Mouse (Mus musculus): ENCODE measurements around the gene P4ha1. TPM values are rescaled to one million over a fixed set of nuclear protein-coding genes. Genes with fewer than 3 reads are reported as not detected.
A peak's percentile ranks its signal among the peaks of the same experiment; 100 is the strongest.
"Not testable (repeated sequence)": the region's sequence is repeated elsewhere in the genome, so short reads cannot be mapped to it uniquely, and the experiment has no call there.

The P4ha1 gene
- 10 to 100 TPM; 39.2 to 41.0 TPM for total RNA-seq (2021)
- long read RNA-seq, experiment 1, full-length matches to known transcripts, result 46 of 52 reads
- long read RNA-seq, experiment 1, partial matches to known transcripts, result 3 of 52 reads
- long read RNA-seq, experiment 1, other reads (novel, unspliced or antisense), result 3 of 52 reads
- long read RNA-seq, experiment 2, full-length matches to known transcripts, result 39 of 48 reads
- long read RNA-seq, experiment 2, partial matches to known transcripts, result 2 of 48 reads
- long read RNA-seq, experiment 2, other reads (novel, unspliced or antisense), result 7 of 48 reads

GRCm38 (mm10) chr10:59323100-59323487 is at the start of gene P4ha1:
P4ha1 (plus strand) TSS chr10:59323296.
- peak; percentile 99 for DNase-seq (ENCODE audit: low spot score in 2 of 2)

- DNase-seq (ENCODE audit: low spot score in 2 of 2), result no peak
Observed at GRCm38 (mm10) chr10:59275745-59276144, 47.4 kb upstream of the P4ha1 start.

- no peak for DNase-seq (ENCODE audit: low spot score in 2 of 2)
Observed at GRCm38 (mm10) chr10:59277116-59277515, 46.0 kb upstream of the P4ha1 start.

GRCm38 (mm10) chr10:59277729-59278475 is 45.2 kb upstream of the P4ha1 start:
- DNase-seq (ENCODE audit: low spot score in 2 of 2), result no peak

GRCm38 (mm10) chr10:59283164-59283563 is 39.9 kb upstream of the P4ha1 start:
- no peak for DNase-seq (ENCODE audit: low spot score in 2 of 2)

GRCm38 (mm10) chr10:59283749-59284148 is 39.3 kb upstream of the P4ha1 start:
- DNase-seq (ENCODE audit: low spot score in 2 of 2), result no peak

- DNase-seq (ENCODE audit: low spot score in 2 of 2), result peak in 1 of 2 experiments; percentile 33
Observed at GRCm38 (mm10) chr10:59285530-59285929, 37.6 kb upstream of the P4ha1 start.

- no peak for DNase-seq (ENCODE audit: low spot score in 2 of 2)
Observed at GRCm38 (mm10) chr10:59287251-59287650, 35.8 kb upstream of the P4ha1 start.

- no peak for DNase-seq (ENCODE audit: low spot score in 2 of 2)
Observed at GRCm38 (mm10) chr10:59287662-59288061, 35.4 kb upstream of the P4ha1 start.

GRCm38 (mm10) chr10:59289062-59289461 is 34.0 kb upstream of the P4ha1 start:
- no peak for DNase-seq (ENCODE audit: low spot score in 2 of 2)

GRCm38 (mm10) chr10:59291536-59291935 is 31.6 kb upstream of the P4ha1 start:
- no peak for DNase-seq (ENCODE audit: low spot score in 2 of 2)

GRCm38 (mm10) chr10:59292079-59292478 is 31.0 kb upstream of the P4ha1 start:
- DNase-seq (ENCODE audit: low spot score in 2 of 2), result no peak

- peak in 1 of 2 experiments; percentile 73 for DNase-seq (ENCODE audit: low spot score in 2 of 2)
Observed at GRCm38 (mm10) chr10:59292558-59292957, 30.5 kb upstream of the P4ha1 start.

- DNase-seq (ENCODE audit: low spot score in 2 of 2), result peak in 1 of 2 experiments; percentile 61
Observed at GRCm38 (mm10) chr10:59295241-59295811, 27.8 kb upstream of the P4ha1 start.

- DNase-seq (ENCODE audit: low spot score in 2 of 2), result peak; percentile 63 to 82
Observed at GRCm38 (mm10) chr10:59296261-59296660, 26.8 kb upstream of the P4ha1 start.

GRCm38 (mm10) chr10:59302671-59303070 is 20.4 kb upstream of the P4ha1 start:
- not testable (repeated sequence) for DNase-seq (ENCODE audit: low spot score in 2 of 2)

- DNase-seq (ENCODE audit: low spot score in 2 of 2), result no peak
Observed at GRCm38 (mm10) chr10:59308993-59309715, 13.9 kb upstream of the P4ha1 start.

GRCm38 (mm10) chr10:59310124-59310523 is 13.0 kb upstream of the P4ha1 start:
- DNase-seq (ENCODE audit: low spot score in 2 of 2), result no peak

- DNase-seq (ENCODE audit: low spot score in 2 of 2), result peak in 1 of 2 experiments; percentile 63
Observed at GRCm38 (mm10) chr10:59310691-59311457, 12.2 kb upstream of the P4ha1 start.

GRCm38 (mm10) chr10:59311881-59312280 is 11.2 kb upstream of the P4ha1 start:
- no peak for DNase-seq (ENCODE audit: low spot score in 2 of 2)

GRCm38 (mm10) chr10:59321112-59321511 is 2.0 kb upstream of the P4ha1 start:
- no peak for DNase-seq (ENCODE audit: low spot score in 2 of 2)

Data from gastrocnemius, postnatal 4 days (tissue).